Mouse (Mus musculus) small intestine, adult 2 months (tissue): ENCODE results near the gene Tbk1. TPM values are rescaled to one million over a fixed set of nuclear protein-coding genes. Genes with fewer than 3 reads are reported as not detected.
A peak's percentile ranks its signal among the peaks of the same experiment; 100 is the strongest.

Experiments
- H3K27ac ChIP-seq: fragments of 200-500 bp; 2 replicates; pipeline ENCODE4 v1.5.1; 2012; ENCODE audit warnings: low read depth, low read length, control low read depth, inconsistent platforms; ENCODE audit not compliant: insufficient read depth
- H3K27me3 ChIP-seq: fragments of 200-500 bp; 2 replicates; pipeline ENCODE4 v1.6.1; 2012; ENCODE audit warnings: mild to moderate bottlenecking, moderate library complexity, low read length, inconsistent platforms; ENCODE audit not compliant: control insufficient read depth, insufficient read depth
- H3K36me3 ChIP-seq: fragments of 200-500 bp; 2 replicates; pipeline ENCODE4 v1.6.1; 2012; ENCODE audit warnings: mild to moderate bottlenecking, low read length, control low read depth, inconsistent platforms; ENCODE audit not compliant: control insufficient read depth, insufficient read depth
- H3K4me1 ChIP-seq: fragments of 200-500 bp; 2 replicates; pipeline ENCODE4 v1.6.1; 2012; ENCODE audit warnings: low read length, inconsistent platforms, mixed read lengths; ENCODE audit not compliant: control insufficient read depth, insufficient read depth, insufficient read length
- H3K4me3 ChIP-seq: fragments of 200-500 bp; 2 replicates; pipeline ENCODE4 v1.5.1; 2012; ENCODE audit warnings: low read depth, mild to moderate bottlenecking, control low read depth, inconsistent platforms, low read length, moderate library complexity
- CTCF ChIP-seq: fragments of 200-500 bp; IDR thresholded peaks from 2 replicates; pipeline ENCODE4 v1.5.1; 2012; ENCODE audit warnings: low read depth, mild to moderate bottlenecking, control low read depth, inconsistent platforms, low read length, moderate library complexity, mixed read lengths; ENCODE audit not compliant: insufficient replicate concordance, insufficient read length; ENCODE audit errors: extremely low read depth
- POLR2A ChIP-seq: fragments of 200-500 bp; IDR thresholded peaks from 2 replicates; pipeline ENCODE4 v1.6.1; 2012; ENCODE audit warnings: low read depth, mild to moderate bottlenecking, control low read depth, inconsistent platforms, low read length, moderate library complexity
- WGBS: fragments of 180-500 bp; shearing (Covaris S2); methylation state at CpG from one replicate; pipeline ENCODE4 v1.1.7; 2018; 5-methylcytosine and 5-hydroxymethylcytosine counted together
- polyA plus RNA-seq: library from polyadenylated mRNA; depleted of rRNA; stranded (reverse); fragments of >200 nt; gene quantifications from 2 replicates; pipeline ENCODE4 v1.2.3, GENCODE M21; 2012

Gene Tbk1
- polyA plus RNA-seq, 1 experiment: 10.2 TPM

- H3K4me3 ChIP-seq: no peak overlapping the region
- no peaks in the 10 kb centered on the region for H3K27me3 ChIP-seq
- no peak overlapping the region for H3K27ac ChIP-seq
- TF ChIP-seq CTCF: no peak
- TF ChIP-seq POLR2A: no peak
- no peaks in the 10 kb centered on the region for H3K4me1 ChIP-seq
- 90% methylated on average over 6 of the region's 6 CpGs for WGBS
- peaks cover 69% of the 10 kb centered on the region for H3K36me3 ChIP-seq
Observed at GRCm38 (mm10) chr10:121612448-121612847, 25.9 kb upstream of the Tbk1 start.

GRCm38 (mm10) chr10:121611587-121611986 lies 25.0 kb upstream of the Tbk1 start:
- no peak overlapping the region for H3K27ac ChIP-seq
- H3K27me3 ChIP-seq: no peaks in the 10 kb centered on the region
- no peaks in the 10 kb centered on the region for H3K4me1 ChIP-seq
- peaks cover 68% of the 10 kb centered on the region for H3K36me3 ChIP-seq
- 90% methylated on average over 10 of the region's 10 CpGs for WGBS
- no peak overlapping the region for H3K4me3 ChIP-seq
- TF ChIP-seq CTCF: no peak
- TF ChIP-seq POLR2A: no peak

- Histone ChIP-seq H3K4me3 (no peak overlapping the region), H3K4me1 (peaks cover 6% of the 10 kb centered on the region), H3K36me3 (peaks cover 66% of the 10 kb centered on the region), H3K27me3 (no peaks in the 10 kb centered on the region), H3K27ac (no peak overlapping the region)
- no peak for TF ChIP-seq POLR2A
- no peak for TF ChIP-seq CTCF
- 92% methylated on average over 10 of the region's 10 CpGs for WGBS
Observed at GRCm38 (mm10) chr10:121608177-121608576, 21.6 kb upstream of the Tbk1 start.

- no peaks in the 10 kb centered on the region for H3K27me3 ChIP-seq
- peaks cover 6% of the 10 kb centered on the region for H3K4me1 ChIP-seq
- peaks cover 71% of the 10 kb centered on the region for H3K36me3 ChIP-seq
- peak overlapping the region; percentile 80 for H3K27ac ChIP-seq
- TF ChIP-seq POLR2A: no peak
- TF ChIP-seq CTCF: no peak
- WGBS: 64% methylated on average over 13 of the region's 13 CpGs
- no peak overlapping the region for H3K4me3 ChIP-seq
Observed at GRCm38 (mm10) chr10:121604632-121605344, 18.2 kb upstream of the Tbk1 start.

GRCm38 (mm10) chr10:121603556-121603955 lies 17.0 kb upstream of the Tbk1 start:
- Histone ChIP-seq H3K27ac (peak overlapping the region; percentile 80; the same call in 1 of the 2 replicates), H3K27me3 (no peaks in the 10 kb centered on the region), H3K4me3 (no peak overlapping the region), H3K4me1 (peaks cover 6% of the 10 kb centered on the region), H3K36me3 (peaks cover 74% of the 10 kb centered on the region)
- WGBS: 84% methylated on average over 4 of the region's 4 CpGs
- no peak for TF ChIP-seq POLR2A
- no peak for TF ChIP-seq CTCF

- TF ChIP-seq CTCF (no peak), POLR2A (no peak)
- WGBS: 74% methylated on average over 6 of the region's 6 CpGs
- Histone ChIP-seq H3K27me3 (no peaks in the 10 kb centered on the region), H3K27ac (no peak overlapping the region), H3K36me3 (peaks cover 60% of the 10 kb centered on the region), H3K4me3 (no peak overlapping the region), H3K4me1 (peaks cover 6% of the 10 kb centered on the region)
Observed at GRCm38 (mm10) chr10:121601272-121601671, 14.7 kb upstream of the Tbk1 start.

- TF ChIP-seq CTCF (no peak), POLR2A (no peak)
- Histone ChIP-seq H3K36me3 (peaks cover 40% of the 10 kb centered on the region), H3K4me3 (no peak overlapping the region), H3K27me3 (no peaks in the 10 kb centered on the region), H3K4me1 (no peaks in the 10 kb centered on the region), H3K27ac (no peak overlapping the region)
- 70% methylated on average over 9 of the region's 9 CpGs for WGBS
Observed at GRCm38 (mm10) chr10:121596580-121596979, 10.0 kb upstream of the Tbk1 start.
